8 mouse cellular contexts compared by ENCODE assay signal in the genomic region with DNA sequence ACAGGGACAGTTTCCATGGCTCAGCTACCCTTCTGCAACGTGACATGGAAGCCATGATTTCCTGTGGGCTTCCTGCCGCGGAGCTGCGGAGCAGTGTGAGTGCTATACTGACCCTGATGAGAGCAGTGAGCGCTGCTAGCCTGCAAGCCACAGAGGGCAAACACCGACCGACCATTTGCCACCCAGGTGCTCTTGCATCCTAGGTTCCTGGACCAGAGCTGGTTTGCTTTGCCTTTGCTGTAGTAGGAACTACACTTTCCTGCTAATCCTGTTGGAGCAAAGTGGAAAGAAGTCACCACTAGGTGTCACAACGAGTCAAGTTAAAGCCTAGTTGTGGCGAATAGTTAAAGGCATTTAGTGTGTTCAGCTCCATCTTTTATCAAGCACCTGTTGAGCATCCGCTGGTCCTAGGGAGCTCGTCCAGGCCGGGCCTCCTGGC. TPM values are rescaled to one million over a fixed set of nuclear protein-coding genes. Genes with fewer than 3 reads are reported as not detected.
DNase-seq lines count a peak whose midpoint lies in the region; ATAC-seq and TF ChIP-seq lines count a peak whose summit lies in the region.

No protein-coding gene starts in this region.

- intact Hi-C loops in left cerebral cortex, adult 2 months (cut with DNase I): loop anchor here (1.0 to 5.0 kb wide), 3 partner anchors 87 to 330 kb away; a partner anchor contains a TSS

- DNase-seq in spleen, adult 2 months (ENCODE audit: low read depth in 1 of 2, low spot score in 2 of 2): peak; percentile 18 to 33
- DNase-seq in spleen, postnatal 4 days (ENCODE audit: low spot score in 2 of 2): no peak
- peak; percentile 78 for DNase-seq in cerebellum, adult 9-10 months
- DNase-seq in frontal cortex, postnatal 14 days (ENCODE audit: low spot score in 2 of 2): peak; percentile 60 to 78
- DNase-seq in intestine, embryonic 14.5 days (ENCODE audit: low spot score): peak; percentile 77
- DNase-seq in left cerebral cortex, adult 2 months (ENCODE audit: extremely low spot score in 1 of 2, low spot score in 2 of 2): peak; percentile 73 to 79
- peak; percentile 90 for DNase-seq in right cerebral cortex, adult 2 months (ENCODE audit: low spot score in 2 of 2)

- TF ChIP-seq CTCF in spleen, adult 2 months (IDR thresholded peaks at IDR 0.05; ENCODE audit: extremely low read depth, insufficient read depth, insufficient read length, insufficient replicate concordance): peak; percentile 26; the same call in 1 of the 2 replicates
- peak; percentile 89 for TF ChIP-seq CTCF in left cerebral cortex, adult 2 months (IDR thresholded peaks at IDR 0.05)

- no peaks in the 10 kb centered on the region for H3K4me1 ChIP-seq in spleen, adult 2 months (ENCODE audit: control insufficient read depth, insufficient read depth, insufficient read length)
- H3K4me1 ChIP-seq in intestine, embryonic 14.5 days (replicated peaks; ENCODE audit: control insufficient read depth, insufficient read depth, low read length): 0 out of 2 replicates have a peak, but pooled peaks cover 3% of the 10 kb centered on the region
- peaks cover 43% of the 10 kb centered on the region for H3K4me1 ChIP-seq in megakaryocyte, embryonic 14.5 days

- no peak overlapping the region for H3K4me2 ChIP-seq in intestine, embryonic 14.5 days (ENCODE audit: low read length)

- no peaks in the 10 kb centered on the region for H3K9me3 ChIP-seq in intestine, embryonic 14.5 days (ENCODE audit: control insufficient read depth, low read length)
- peaks cover 9% of the 10 kb centered on the region for H3K9me3 ChIP-seq in megakaryocyte, embryonic 14.5 days

- TF ChIP-seq POLR2A in spleen, adult 2 months (IDR thresholded peaks at IDR 0.05; ENCODE audit: low read depth, low read length): no peak

- ATAC-seq in intestine, embryonic 14.5 days (replicated peaks; ENCODE audit: low FRiP score, low TSS enrichment, low read depth): peak; percentile 59; the same call in 1 of the 2 replicates

- no peaks in the 10 kb centered on the region for H3K36me3 ChIP-seq in spleen, adult 2 months (ENCODE audit: control insufficient read depth, insufficient read depth, low read length)
- H3K36me3 ChIP-seq in intestine, embryonic 14.5 days (ENCODE audit: control insufficient read depth, insufficient read depth, low read length): no peaks in the 10 kb centered on the region
- peaks cover 9% of the 10 kb centered on the region for H3K36me3 ChIP-seq in megakaryocyte, embryonic 14.5 days (replicated peaks; ENCODE audit: low read length)

- H3K9ac ChIP-seq in intestine, embryonic 14.5 days (ENCODE audit: low read length): no peak overlapping the region

- no peak overlapping the region for H3K4me3 ChIP-seq in spleen, adult 2 months (ENCODE audit: extremely low read depth, insufficient read depth, insufficient read length)
- no peak overlapping the region for H3K4me3 ChIP-seq in intestine, embryonic 14.5 days (ENCODE audit: low read depth, low read length)
- H3K4me3 ChIP-seq in left cerebral cortex, adult 2 months: no peak overlapping the region
- H3K4me3 ChIP-seq in megakaryocyte, embryonic 14.5 days (replicated peaks): peak overlapping the region; percentile 89

- H3K27me3 ChIP-seq in spleen, adult 2 months (ENCODE audit: control insufficient read depth, insufficient read depth, low read length): no peaks in the 10 kb centered on the region
- H3K27me3 ChIP-seq in intestine, embryonic 14.5 days (replicated peaks; ENCODE audit: control insufficient read depth, insufficient read depth, low read length): no peaks in the 10 kb centered on the region
- peaks cover 13% of the 10 kb centered on the region for H3K27me3 ChIP-seq in megakaryocyte, embryonic 14.5 days (replicated peaks)

- H3K27ac ChIP-seq in spleen, adult 2 months (ENCODE audit: insufficient read depth, low read length): no peak overlapping the region
- H3K27ac ChIP-seq in intestine, embryonic 14.5 days (ENCODE audit: low read depth): no peak overlapping the region
- H3K27ac ChIP-seq in left cerebral cortex, adult 2 months: no peak overlapping the region

- 5% methylated on average over 12 of the region's 12 CpGs for WGBS in spleen, adult 2 months
- 20% methylated on average over 12 of the region's 12 CpGs for WGBS in intestine, embryonic 14.5 days

RNA-seq across cellular contexts. Expression of a gene that starts 25.2 kb away (rescaled TPM):
- polyA plus RNA-seq in spleen, adult 2 months (2012; rRNA removed): 11.3 and 11.4 TPM in 2 replicates
- 140 and 160 TPM in 2 replicates for polyA plus RNA-seq in intestine, embryonic 14.5 days (2014; fragmentation: Nextera tagmentation; extraction: Ambion mirVana)
- 10 to 100 TPM; 32.2 to 40.8 TPM for total RNA-seq in left cerebral cortex, adult 2 months (2021)
- 9.3 and 67.1 TPM in 2 replicates for polyA plus RNA-seq in megakaryocyte, embryonic 14.5 days (2012; ENCODE audit: insufficient read depth, low replicate concordance)

Comparison
In these comparisons a context has a peak if more than half of its experiments do, and no peak if none do; other contexts are left out.
1. DNase-seq: peak in spleen, adult 2 months (2 of 2), cerebellum, adult 9-10 months (single experiment), frontal cortex, postnatal 14 days (2 of 2), intestine, embryonic 14.5 days (single experiment), left cerebral cortex, adult 2 months (2 of 2) and right cerebral cortex, adult 2 months (2 of 2); none in spleen, postnatal 4 days (0 of 2).